Comparison of ENCODE assay signal across 9 mouse cellular contexts in the genomic region with DNA sequence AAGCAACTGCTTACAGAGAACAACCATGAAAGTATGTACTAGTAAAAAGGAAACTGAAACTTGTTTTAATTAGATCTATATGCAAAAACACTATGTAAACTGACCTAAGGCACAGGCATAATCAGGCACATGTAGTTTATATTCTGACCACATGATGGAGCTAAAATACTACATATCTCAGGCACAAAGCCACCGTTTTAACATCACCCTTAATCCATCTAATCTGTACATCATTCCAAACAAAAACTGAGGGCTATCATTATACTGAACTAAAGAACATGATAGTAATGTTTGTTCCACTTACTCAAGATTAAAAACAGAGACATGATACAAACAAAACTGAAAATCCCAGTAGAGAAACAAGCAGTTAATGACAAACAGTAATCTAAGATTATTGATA. TPM values are rescaled to one million over a fixed set of nuclear protein-coding genes. Genes with fewer than 3 reads are reported as not detected.
DNase-seq lines count a peak whose midpoint lies in the region; ATAC-seq and TF ChIP-seq lines count a peak whose summit lies in the region.
"Had no signal": no experiment of that assay in that cellular context is flagged by ENCODE, and none has a peak within 500 bp of the region (broad histone marks: within the 10 kb centered on the region; RNA-seq: fewer than 3 reads in every experiment).

No protein-coding gene starts in this region.

- no peak overlapping the region for H3K4me3 ChIP-seq in hindbrain, embryonic 11.5 days (ENCODE audit: low read depth, low read length)
- no peak overlapping the region for H3K4me3 ChIP-seq in hindbrain, embryonic 13.5 days
- H3K4me3 ChIP-seq in forebrain, postnatal 0 days (ENCODE audit: low read depth, low read length) = no peak overlapping the region
- H3K4me3 ChIP-seq: limb, embryonic 12.5 days had no signal

- H3K9ac ChIP-seq in hindbrain, embryonic 11.5 days (ENCODE audit: low read depth, low read length) = no peak overlapping the region
- H3K9ac ChIP-seq in hindbrain, embryonic 13.5 days = no peak overlapping the region
- no peak overlapping the region for H3K9ac ChIP-seq in forebrain, postnatal 0 days
- H3K9ac ChIP-seq: limb, embryonic 12.5 days had no signal

- 16% methylated on average over 1 of the region's 1 CpGs for WGBS in hindbrain, embryonic 11.5 days
- WGBS in hindbrain, embryonic 13.5 days = 6% methylated on average over 1 of the region's 1 CpGs
- 2% methylated on average over 1 of the region's 1 CpGs for WGBS in forebrain, postnatal 0 days

- no peaks in the 10 kb centered on the region for H3K9me3 ChIP-seq in hindbrain, embryonic 11.5 days (ENCODE audit: control insufficient read depth, low read length)
- H3K9me3 ChIP-seq in hindbrain, embryonic 13.5 days = no peaks in the 10 kb centered on the region
- no peaks in the 10 kb centered on the region for H3K9me3 ChIP-seq in forebrain, postnatal 0 days (ENCODE audit: low read length)
- H3K9me3 ChIP-seq: limb, embryonic 12.5 days had no signal

- no peaks in the 10 kb centered on the region for H3K27me3 ChIP-seq in hindbrain, embryonic 11.5 days (ENCODE audit: control insufficient read depth, insufficient read depth, low read length)
- H3K27me3 ChIP-seq in hindbrain, embryonic 13.5 days = no peaks in the 10 kb centered on the region
- H3K27me3 ChIP-seq in forebrain, postnatal 0 days (ENCODE audit: insufficient read depth, low read length) = no peaks in the 10 kb centered on the region
- H3K27me3 ChIP-seq: limb, embryonic 12.5 days had no signal

- no peak overlapping the region for H3K4me2 ChIP-seq in hindbrain, embryonic 11.5 days (replicated peaks; ENCODE audit: low read depth, low read length)
- no peak overlapping the region for H3K4me2 ChIP-seq in hindbrain, embryonic 13.5 days
- no peak overlapping the region for H3K4me2 ChIP-seq in forebrain, postnatal 0 days (ENCODE audit: low read depth)
- H3K4me2 ChIP-seq: limb, embryonic 12.5 days had no signal

- DNase-seq in hindbrain, embryonic 11.5 days (ENCODE audit: low spot score) = peak; percentile 44
- DNase-seq in 416B (ENCODE audit: low read depth) (peak; percentile 78), NIH3T3 (ENCODE audit: low read depth) (peak; percentile 72)
- DNase-seq in forebrain, postnatal 0 days = peak; percentile 64
- peak; percentile 42 for DNase-seq in retina, postnatal 7 days (ENCODE audit: low read depth, low spot score)
- DNase-seq in frontal cortex, postnatal 36 days (ENCODE audit: low spot score in 2 of 2) = no peak
- no peak for DNase-seq in right cerebral cortex, postnatal 25 days

- no peaks in the 10 kb centered on the region for H3K4me1 ChIP-seq in hindbrain, embryonic 11.5 days (replicated peaks; ENCODE audit: control insufficient read depth, insufficient read depth, low read length)
- H3K4me1 ChIP-seq in hindbrain, embryonic 13.5 days (replicated peaks) = no peaks in the 10 kb centered on the region
- no peaks in the 10 kb centered on the region for H3K4me1 ChIP-seq in forebrain, postnatal 0 days (ENCODE audit: insufficient read depth)
- H3K4me1 ChIP-seq: limb, embryonic 12.5 days had no signal

- H3K27ac ChIP-seq in hindbrain, embryonic 11.5 days (ENCODE audit: low read depth, low read length) = no peak overlapping the region
- H3K27ac ChIP-seq in hindbrain, embryonic 13.5 days = no peak overlapping the region
- no peak overlapping the region for H3K27ac ChIP-seq in forebrain, postnatal 0 days (ENCODE audit: low read depth, low read length)
- H3K27ac ChIP-seq: limb, embryonic 12.5 days had no signal

- TF ChIP-seq CTCF in forebrain, postnatal 0 days (IDR thresholded peaks at IDR 0.05; ENCODE audit: low read depth) = peak; percentile 77

- no peaks in the 10 kb centered on the region for H3K36me3 ChIP-seq in hindbrain, embryonic 11.5 days (ENCODE audit: control insufficient read depth, insufficient read depth, low read length)
- H3K36me3 ChIP-seq in hindbrain, embryonic 13.5 days = peaks cover 8% of the 10 kb centered on the region
- no peaks in the 10 kb centered on the region for H3K36me3 ChIP-seq in forebrain, postnatal 0 days (ENCODE audit: insufficient read depth)

- ATAC-seq in hindbrain, embryonic 11.5 days (ENCODE audit: low FRiP score) = no peak
- ATAC-seq in hindbrain, embryonic 13.5 days (ENCODE audit: low FRiP score) = no peak
- ATAC-seq in forebrain, postnatal 0 days = peak; percentile 43

RNA-seq across cellular contexts. Expression of gene Gpbp1, which starts 28.5 kb away (rescaled TPM):
- polyA plus RNA-seq in hindbrain, embryonic 11.5 days (2014; fragmentation: Nextera tagmentation; extraction: Ambion mirVana) = 129 and 149 TPM in 2 replicates
- polyA plus RNA-seq in hindbrain, embryonic 13.5 days (2015; fragmentation: Nextera tagmentation; extraction: Ambion mirVana) = 105 TPM in 2 replicates
- total RNA-seq in forebrain, postnatal 0 days (2014; rRNA removed) = 90.6 and 94.8 TPM in 2 replicates
- 82.0 and 85.6 TPM in 2 replicates for polyA plus RNA-seq in forebrain, postnatal 0 days (2015; fragmentation: Nextera tagmentation; extraction: Ambion mirVana)

Comparison
In these comparisons a context has a peak if more than half of its experiments do, and no peak if none do; other contexts are left out.
1. DNase-seq: peak in hindbrain, embryonic 11.5 days (single experiment), 416B (single experiment), NIH3T3 (single experiment), forebrain, postnatal 0 days (single experiment) and retina, postnatal 7 days (single experiment); none in frontal cortex, postnatal 36 days (0 of 2) and right cerebral cortex, postnatal 25 days (single experiment).